Mouse (Mus musculus) kidney, postnatal 10 days (tissue): Measurements from ENCODE around the gene Bsg.

Experiments
- DNase-seq: peaks from one replicate; pipeline ENCODE4 v3.0.0; 2021; ENCODE audit warnings: mixed read lengths

Gene Bsg

DNA sequence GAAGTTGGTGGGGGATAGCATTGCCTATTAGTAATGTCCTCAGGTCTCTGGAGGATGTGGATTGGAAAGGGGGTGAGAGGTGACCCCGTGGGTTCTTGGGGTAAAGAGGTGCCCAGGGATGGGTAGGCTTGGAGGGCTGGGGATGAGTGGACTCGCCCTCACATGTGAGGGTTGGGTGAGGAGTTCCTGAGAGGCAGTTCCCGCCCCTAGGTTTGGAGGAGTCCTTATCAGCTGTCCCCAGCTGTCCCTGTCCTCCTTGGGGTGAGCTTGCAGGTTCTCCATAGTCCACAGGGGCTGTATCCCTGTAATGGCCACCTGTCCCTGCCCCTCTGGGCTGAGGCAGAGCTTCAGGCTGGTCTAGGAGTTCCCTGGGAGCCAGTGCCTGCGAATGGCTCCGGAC is 1.7 kb downstream of the Bsg start:
- DNase-seq: no peak

- no peak for DNase-seq
Measured at GRCm38 (mm10) chr10:79706406-79707094, 2.3 kb downstream of the Bsg start.

DNA sequence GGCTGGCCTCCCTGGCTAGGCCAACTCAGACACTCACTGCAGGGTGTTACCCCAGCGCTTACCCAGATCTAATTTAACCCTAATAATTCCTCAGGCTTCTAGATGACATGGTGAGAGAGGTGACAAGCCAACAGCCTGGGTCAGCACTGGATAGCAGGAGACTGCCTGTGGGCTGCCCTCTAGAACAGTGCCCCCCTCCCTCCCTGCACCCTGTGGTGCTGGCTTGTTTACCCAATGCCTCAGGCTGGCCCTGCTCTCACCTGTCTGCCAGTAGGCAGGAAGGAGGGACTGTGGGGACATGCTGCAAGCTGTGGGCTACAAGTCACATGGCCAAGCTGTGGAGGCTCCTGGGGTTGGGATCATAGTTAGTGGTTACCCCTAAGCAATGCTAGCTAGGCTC is 2.9 kb downstream of the Bsg start:
- no peak for DNase-seq

- no peak for DNase-seq
Measured at GRCm38 (mm10) chr10:79707759-79708158, 3.5 kb downstream of the Bsg start.

DNA sequence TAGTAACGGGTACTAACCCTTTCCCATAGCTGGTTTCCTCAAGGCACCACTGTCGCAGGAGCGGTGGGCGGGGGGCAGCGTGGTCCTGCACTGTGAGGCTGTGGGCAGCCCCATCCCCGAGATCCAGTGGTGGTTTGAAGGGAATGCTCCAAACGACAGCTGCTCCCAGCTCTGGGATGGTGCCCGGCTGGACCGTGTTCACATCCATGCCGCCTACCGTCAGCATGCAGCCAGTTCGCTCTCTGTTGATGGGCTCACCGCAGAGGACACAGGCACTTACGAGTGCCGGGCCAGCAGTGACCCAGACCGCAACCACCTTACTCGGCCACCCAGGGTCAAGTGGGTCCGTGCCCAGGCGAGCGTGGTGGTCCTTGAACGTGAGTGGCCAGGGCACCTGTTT is 4.4 kb downstream of the Bsg start:
- no peak for DNase-seq

DNA sequence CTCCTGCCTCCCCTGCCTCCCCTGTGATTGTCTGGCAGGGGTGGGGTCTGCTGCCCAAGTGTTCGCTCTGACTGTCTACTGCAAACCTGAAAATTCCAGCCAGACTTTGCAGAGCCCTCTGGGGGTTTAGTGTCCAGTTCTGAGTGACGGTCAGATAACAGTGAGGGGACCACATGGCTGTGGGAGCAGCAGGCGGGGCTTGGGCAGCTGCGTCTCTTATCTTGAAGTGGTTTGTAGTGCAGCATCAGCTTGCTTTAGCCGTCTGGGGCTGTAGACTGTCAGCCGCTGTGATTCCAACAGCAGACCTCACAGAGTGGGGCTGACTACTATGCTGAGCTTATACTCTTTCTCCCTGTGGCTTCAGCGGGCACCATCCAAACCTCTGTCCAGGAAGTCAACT is 5.0 kb downstream of the Bsg start:
- no peak for DNase-seq

DNA sequence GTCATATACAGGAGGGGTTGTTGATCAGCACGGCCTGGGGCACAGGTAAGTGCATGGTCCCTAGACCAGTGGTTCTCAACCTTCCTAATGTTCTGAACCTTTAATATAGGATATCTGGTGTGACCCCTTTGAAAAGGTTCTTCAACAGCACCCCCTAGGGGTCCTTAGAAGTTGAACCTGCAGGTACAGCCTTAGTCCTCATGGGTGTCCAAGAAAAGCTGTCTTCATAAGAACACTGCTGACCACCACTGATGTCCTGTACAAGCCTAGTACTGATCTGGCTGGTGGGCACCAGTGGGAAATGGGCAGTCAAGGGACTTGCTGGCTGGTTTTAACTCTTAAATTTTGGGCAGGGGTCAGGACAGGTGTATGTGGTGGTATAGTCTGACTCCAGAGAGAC is 7.7 kb downstream of the Bsg start:
- DNase-seq: no peak

DNA sequence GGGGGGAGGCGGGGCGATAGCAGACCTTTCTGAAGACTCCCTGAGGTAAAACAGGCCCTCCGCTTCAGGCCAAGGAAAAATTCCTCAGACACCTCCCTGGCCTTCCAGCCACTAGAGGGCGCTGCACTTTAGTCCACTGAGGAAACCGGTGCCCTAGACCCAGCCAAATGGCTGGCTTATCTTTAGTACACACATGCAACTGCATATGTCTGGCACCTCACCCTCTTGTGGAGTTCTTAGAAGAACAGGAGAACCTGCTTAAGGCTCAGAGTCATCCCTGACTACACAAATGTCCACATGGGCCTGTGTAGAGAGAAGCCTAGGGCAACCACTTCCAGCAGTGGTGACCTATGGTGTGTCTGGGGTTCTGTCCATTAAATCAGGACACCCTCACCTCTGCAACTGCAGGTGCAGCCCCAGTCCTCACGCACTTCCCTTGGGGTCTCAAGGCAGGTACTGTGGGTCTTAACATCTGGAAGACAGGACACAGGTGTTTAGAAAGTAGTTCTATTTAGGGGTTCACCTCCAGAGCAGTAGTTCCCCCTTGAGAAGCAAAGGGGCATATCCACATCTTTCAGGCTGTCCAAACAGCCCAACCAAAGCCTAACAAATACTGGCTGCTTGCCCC is 8.3 kb downstream of the Bsg start:
- DNase-seq: peak; percentile 89

GRCm38 (mm10) chr10:79713163-79713562 is 8.9 kb downstream of the Bsg start:
- DNase-seq: no peak

DNA sequence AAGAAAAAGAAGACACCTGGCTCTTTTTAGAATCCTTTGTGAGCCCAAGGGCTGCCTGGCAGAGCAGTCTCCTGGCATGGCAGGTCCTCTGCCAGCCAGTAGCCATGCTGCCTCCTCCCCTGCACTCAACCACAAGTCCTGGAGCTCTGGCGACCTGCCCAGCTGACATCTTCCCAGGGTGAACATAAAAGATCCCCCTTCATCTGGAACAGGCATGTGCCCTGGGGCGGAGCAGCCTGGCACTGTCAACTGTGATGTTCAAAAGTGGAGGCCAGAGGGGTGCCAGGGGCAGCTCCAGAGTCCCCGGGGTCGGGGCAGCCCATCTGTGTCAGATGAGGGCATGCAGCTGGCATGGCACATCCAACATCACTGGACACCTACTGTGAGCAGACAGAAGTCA is 10.7 kb downstream of the Bsg start:
- DNase-seq: no peak

DNA sequence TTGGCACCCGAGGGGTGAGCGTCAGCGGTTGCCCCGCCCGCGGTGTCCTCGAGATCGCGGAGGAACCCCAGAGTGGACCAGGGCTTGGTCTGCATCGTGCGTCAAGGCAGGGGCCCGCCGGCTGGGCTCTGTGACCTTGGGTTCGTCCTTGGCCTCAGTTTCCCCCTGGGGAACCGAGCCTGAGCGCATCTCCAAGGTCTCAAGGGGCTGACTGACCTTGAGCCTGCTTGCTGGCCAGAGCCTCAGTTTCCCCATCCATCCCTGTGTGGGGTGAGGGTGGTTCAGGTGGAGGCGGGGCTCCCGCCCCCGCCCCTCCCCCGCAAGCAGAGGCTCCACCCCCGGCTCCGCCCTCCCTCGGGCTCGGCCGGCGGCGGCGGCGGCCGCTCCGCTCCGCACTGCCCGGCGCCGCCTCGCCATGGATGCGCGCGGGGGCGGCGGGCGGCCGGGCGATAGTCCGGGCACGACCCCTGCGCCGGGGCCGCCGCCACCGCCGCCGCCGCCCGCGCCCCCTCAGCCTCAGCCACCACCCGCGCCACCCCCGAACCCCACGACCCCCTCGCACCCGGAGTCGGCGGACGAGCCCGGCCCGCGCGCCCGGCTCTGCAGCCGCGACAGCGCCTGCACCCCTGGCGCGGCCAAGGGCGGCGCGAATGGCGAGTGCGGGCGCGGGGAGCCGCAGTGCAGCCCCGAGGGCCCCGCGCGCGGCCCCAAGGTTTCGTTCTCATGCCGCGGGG is 12.1 kb downstream of the Bsg start, which contains the start of gene Hcn2:
Gene Hcn2, plus strand, starts transcription at position 381 of the 734 bp plus-strand sequence.
- DNase-seq: no peak

DNA sequence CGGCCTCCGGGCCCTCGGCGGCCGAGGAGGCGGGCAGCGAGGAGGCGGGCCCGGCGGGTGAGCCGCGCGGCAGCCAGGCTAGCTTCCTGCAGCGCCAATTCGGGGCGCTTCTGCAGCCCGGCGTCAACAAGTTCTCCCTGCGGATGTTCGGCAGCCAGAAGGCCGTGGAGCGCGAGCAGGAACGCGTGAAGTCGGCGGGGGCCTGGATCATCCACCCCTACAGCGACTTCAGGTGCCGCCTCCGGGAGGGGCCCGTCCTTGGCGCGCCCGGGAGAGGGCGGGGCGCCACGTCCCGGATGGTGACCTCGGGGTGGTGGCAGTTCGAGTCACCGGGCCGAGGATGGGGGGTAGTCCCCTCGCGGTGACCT is 12.7 kb downstream of the Bsg start:
- DNase-seq: peak; percentile 41

- peak; percentile 91 for DNase-seq
Measured at GRCm38 (mm10) chr10:79717640-79718357, 13.5 kb downstream of the Bsg start.

GRCm38 (mm10) chr10:79721089-79721488 is 16.8 kb downstream of the Bsg start:
- no peak for DNase-seq

DNA sequence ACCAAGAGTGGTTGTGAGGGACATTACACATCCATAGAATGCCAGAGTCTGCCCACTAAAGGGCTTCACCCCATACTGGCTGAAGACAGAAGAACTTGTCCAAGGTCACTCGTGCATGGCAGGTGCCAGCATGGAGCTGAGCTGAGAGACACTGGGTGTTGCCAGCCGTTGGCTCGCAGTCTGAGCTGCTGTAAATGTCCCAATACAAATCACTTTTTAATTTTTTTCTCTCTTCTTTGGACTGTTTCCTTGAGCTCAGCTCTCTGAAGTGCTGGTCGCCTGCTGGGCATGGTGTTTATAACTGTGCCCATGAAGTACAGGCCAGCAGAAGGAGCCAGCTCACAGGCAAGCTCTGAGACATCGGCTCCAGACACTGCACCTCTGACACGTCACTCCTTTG is 18.8 kb downstream of the Bsg start:
- DNase-seq: no peak

DNA sequence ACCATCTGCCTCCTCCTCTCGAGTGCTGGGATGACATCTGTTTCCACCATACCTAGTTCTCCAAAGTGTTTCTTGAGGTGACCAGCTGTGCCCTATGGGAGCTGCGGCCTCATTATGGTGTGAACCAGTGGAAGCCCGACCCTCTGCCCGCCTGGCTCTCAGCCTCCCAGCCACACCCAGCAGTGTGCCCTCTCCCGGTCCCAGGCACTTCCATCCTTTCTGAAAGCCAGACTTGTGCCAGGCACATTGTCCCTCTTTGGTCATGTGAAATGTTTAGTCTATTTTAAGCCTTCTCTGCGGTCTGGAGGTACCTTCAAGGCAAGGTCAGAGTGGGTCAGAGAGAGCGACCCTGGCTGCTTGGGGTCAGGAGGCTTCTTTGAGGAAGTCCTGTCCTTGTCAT is 19.4 kb downstream of the Bsg start:
- DNase-seq: no peak

DNA sequence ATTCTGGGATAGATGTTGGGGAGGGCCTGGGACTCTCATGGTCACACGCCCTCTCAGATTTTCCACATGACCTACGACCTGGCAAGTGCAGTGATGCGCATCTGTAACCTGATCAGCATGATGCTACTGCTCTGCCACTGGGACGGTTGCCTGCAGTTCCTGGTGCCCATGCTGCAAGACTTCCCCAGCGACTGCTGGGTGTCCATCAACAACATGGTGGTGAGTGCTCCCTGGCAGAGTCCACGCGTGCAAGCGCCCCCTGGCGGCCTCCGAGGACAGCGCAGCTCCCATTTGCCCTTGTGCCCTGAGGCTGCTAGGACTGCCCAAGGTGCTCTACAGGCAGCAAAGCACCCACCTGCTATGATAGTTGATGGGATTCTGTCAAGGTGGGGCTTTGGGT is 21.8 kb downstream of the Bsg start:
- peak; percentile 71 for DNase-seq

GRCm38 (mm10) chr10:79728323-79729249 is 24.3 kb downstream of the Bsg start:
- no peak for DNase-seq

DNA sequence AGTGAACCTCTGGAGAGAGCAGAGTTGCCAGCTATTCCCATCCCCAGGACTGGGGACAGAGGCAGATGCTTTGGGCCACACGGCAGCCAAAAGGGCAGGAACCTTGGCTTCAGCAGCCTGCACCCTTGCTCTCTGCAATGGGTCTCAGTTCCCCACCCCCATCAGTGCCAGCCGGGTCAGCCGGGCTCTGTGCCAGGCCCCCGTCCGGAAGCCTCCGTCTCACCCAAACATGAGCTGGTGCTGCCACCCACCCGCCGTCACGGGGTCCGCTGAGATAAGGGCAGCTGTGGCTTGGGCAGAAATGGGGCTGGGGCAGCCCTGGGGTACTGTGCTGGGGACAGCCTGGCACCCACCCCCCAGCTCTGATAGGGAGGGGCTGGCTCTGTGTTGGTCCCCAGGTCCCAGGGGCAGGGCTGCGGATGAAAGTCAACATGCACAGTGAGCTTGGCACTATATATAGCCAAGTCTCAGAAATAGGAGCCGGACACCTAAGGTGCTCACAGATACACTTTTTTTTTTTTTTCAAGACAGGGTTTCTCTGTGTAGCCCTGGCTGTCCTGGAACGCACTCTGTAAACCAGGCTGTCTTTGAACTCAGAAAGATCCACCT is 25.2 kb downstream of the Bsg start:
- DNase-seq: peak; percentile 48

GRCm38 (mm10) chr10:79732500-79732899 is 28.2 kb downstream of the Bsg start:
- DNase-seq: peak; percentile 51

DNA sequence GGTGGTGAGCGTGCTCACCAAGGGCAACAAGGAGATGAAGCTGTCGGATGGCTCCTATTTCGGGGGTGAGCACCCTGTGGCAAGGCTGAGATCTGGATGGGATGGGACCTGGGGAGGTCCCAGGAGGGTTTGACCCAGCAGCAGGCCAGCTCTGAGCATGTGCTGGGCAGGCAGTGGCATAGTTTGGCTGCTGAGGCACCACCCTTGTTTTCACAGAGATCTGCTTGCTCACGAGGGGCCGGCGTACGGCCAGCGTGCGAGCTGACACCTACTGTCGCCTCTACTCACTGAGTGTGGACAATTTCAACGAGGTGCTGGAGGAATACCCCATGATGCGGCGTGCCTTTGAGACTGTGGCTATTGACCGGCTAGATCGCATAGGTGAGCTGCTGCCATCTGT is 29.6 kb downstream of the Bsg start:
- no peak for DNase-seq

GRCm38 (mm10) chr10:79735361-79735760 is 31.1 kb downstream of the Bsg start:
- DNase-seq: no peak
